Mouse (Mus musculus) heart, postnatal 0 days (tissue): ENCODE measurements at regions not wholly inside any gene's neighbourhood (a gene's known extent, or its start where the extent isn't known, plus 50 kb on each side); places are given as distances from the start of the nearest gene placed in this dataset.

ENCODE experiments used
- ATAC-seq: fragments of 200-750 bp; cut with Nextera tagmentation; 2 replicates; pipeline ENCODE4 v1.8.0; 2017; ENCODE audit warnings: low read depth, moderate number of reproducible peaks, moderate library complexity; ENCODE audit not compliant: insufficient read depth
- DNase-seq: peaks from one replicate; pipeline ENCODE4 v3.0.0-alpha.2; 2016; ENCODE audit warnings: low spot score
- H3K27ac ChIP-seq: fragments of 300-500 bp; sonication (generic); 2 replicates; pipeline ENCODE4 v1.5.1; 2014; ENCODE audit warnings: low read depth, mild to moderate bottlenecking
- H3K27me3 ChIP-seq: fragments of 300-500 bp; sonication (generic); 2 replicates; pipeline ENCODE4 v1.6.1; 2014; ENCODE audit warnings: low read length, mixed read lengths; ENCODE audit not compliant: control insufficient read depth, insufficient read depth
- H3K36me3 ChIP-seq: fragments of 300-500 bp; sonication (generic); replicated peaks from 2 replicates; pipeline ENCODE4 v1.6.1; 2014; ENCODE audit warnings: low read length, mixed read lengths; ENCODE audit not compliant: control insufficient read depth, insufficient read depth
- H3K4me1 ChIP-seq: fragments of 300-500 bp; sonication (generic); 2 replicates; pipeline ENCODE4 v1.6.1; 2014; ENCODE audit warnings: antibody characterized with exemption; ENCODE audit not compliant: control insufficient read depth, insufficient read depth
- H3K4me2 ChIP-seq: fragments of 300-500 bp; sonication (generic); 2 replicates; pipeline ENCODE4 v1.6.1; 2014; ENCODE audit warnings: low read depth, mild to moderate bottlenecking, low read length, moderate library complexity
- H3K4me3 ChIP-seq: fragments of 300-500 bp; sonication (generic); 2 replicates; pipeline ENCODE4 v1.5.1; 2014; ENCODE audit warnings: low read depth, low read length
- H3K9ac ChIP-seq: fragments of 300-500 bp; sonication (generic); replicated peaks from 2 replicates; pipeline ENCODE4 v1.6.1; 2014; ENCODE audit warnings: low read depth, low read length, mixed read lengths
- H3K9me3 ChIP-seq: fragments of 300-500 bp; sonication (generic); replicated peaks from 2 replicates; pipeline ENCODE4 v1.6.1; 2016; ENCODE audit warnings: low read length; ENCODE audit not compliant: control insufficient read depth
- CTCF ChIP-seq: IDR thresholded peaks from 2 replicates; pipeline ENCODE4 v1.5.1; 2016; ENCODE audit warnings: antibody characterized with exemption, control low read depth, low read depth
- EP300 ChIP-seq: IDR thresholded peaks from 2 replicates; pipeline ENCODE4 v1.6.1; 2016; ENCODE audit warnings: antibody characterized with exemption, low read depth
- WGBS: fragments of 180-500 bp; shearing (Covaris S2); extraction: QIAGEN DNeasy Blood & Tissue Kit; methylation state at CpG from one replicate; pipeline ENCODE4 v1.1.7; 2014; 5-methylcytosine and 5-hydroxymethylcytosine counted together

DNA sequence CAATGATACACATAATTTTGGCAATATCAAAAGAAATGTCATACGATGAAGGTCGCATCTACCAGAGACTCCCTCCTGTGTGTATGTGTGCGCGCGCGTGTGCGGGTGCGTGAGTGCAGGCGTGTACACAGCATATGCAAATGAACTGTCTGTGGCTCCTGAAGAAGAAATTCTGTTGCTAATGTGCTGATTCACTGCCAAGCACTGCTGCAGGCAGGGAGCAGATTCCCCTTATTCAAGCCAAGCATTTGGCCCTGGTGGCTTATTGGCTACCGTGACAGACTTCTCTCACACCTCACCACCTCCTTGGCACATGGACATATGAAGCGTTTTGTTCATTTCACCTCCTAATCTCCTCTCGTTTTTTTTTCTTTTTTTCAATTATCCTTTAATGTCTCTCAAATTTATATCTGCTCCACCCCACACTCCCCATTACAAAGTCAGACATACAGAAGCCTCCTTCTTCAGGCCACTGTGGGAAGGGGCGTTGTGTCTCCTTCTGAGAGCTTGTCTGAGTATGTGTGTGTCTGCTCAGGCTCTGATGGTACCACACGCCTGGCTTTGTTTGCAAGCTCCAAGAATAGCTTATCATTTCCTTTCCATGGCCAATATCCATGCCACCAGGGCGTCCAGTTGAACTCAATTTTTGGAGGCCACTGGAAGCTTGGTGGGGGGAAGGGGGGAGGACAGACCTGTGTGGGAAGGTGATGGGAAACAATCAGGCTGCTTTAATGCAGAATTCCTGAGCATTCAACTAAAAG, 115.5 kb upstream of the Pgrmc2 start:
- Histone ChIP-seq H3K36me3 (no peaks in the 10 kb centered on the region), H3K4me1 (peaks cover 22% of the 10 kb centered on the region), H3K27me3 (no peaks in the 10 kb centered on the region), H3K4me3 (no peak overlapping the region), H3K9ac (no peak overlapping the region), H3K9me3 (no peaks in the 10 kb centered on the region), H3K27ac (peak overlapping the region; percentile 68), H3K4me2 (no peak overlapping the region)
- ATAC-seq, result peak; percentile 72
- TF ChIP-seq EP300 (peak; percentile 28; the same call in 1 of the 2 replicates), CTCF (no peak)
- DNase-seq, result peak; percentile 73
- WGBS, result 54% methylated on average over 15 of the region's 15 CpGs

DNA sequence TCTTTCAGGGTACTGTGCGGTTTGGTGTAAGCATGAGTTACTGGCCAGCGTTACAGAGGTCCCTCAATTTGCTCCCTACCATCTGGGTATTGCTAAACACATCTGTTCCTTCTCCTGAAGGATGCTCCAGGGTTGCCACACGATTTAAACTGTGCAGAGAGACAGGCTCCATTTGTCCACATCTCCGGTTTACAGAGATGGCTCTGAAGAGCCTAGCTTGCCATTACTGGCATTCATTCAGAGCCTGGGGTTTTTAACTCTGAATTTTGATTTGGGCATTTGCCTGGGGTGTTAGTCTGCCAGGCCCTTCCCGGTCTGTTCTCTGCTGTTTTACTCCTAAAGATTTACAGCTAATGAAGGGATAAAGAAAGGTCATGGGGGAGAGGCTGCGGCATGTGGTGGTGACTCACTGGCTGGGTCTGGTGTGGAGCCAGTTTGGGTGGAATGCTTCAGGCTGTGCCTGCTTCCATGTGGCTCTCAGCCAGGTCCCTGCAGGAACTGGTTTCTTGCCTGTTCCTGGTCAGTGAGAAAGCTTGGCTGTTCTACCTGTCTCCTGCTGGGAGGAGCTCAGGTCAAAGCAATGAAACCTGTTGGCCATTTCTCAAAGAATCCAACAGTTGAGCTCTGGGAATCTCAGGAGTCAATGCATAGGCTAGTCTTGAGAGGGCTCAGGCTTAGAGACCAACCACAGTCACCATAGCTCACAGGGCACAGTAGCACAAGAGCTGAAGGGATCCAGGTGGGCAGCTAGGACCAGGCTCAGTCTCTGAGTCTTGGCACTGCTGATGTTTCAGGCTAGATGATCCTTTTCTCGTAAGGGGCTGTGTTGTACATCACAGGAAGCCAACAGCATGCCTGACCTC, 112.5 kb upstream of the Pgrmc2 start:
- peak; percentile 67 for DNase-seq
- H3K4me1 ChIP-seq, result peaks cover 22% of the 10 kb centered on the region
- H3K4me3 ChIP-seq, result no peak overlapping the region
- H3K9me3 ChIP-seq, result no peaks in the 10 kb centered on the region
- ATAC-seq, result peak; percentile 83
- 60% methylated on average over 7 of the region's 7 CpGs for whole genome bisulfite sequencing
- no peak overlapping the region for H3K4me2 ChIP-seq
- H3K27ac ChIP-seq, result peak overlapping the region; percentile 80
- H3K36me3 ChIP-seq, result no peaks in the 10 kb centered on the region
- H3K27me3 ChIP-seq, result no peaks in the 10 kb centered on the region
- no peak overlapping the region for H3K9ac ChIP-seq
- TF ChIP-seq CTCF, result no peak

DNA sequence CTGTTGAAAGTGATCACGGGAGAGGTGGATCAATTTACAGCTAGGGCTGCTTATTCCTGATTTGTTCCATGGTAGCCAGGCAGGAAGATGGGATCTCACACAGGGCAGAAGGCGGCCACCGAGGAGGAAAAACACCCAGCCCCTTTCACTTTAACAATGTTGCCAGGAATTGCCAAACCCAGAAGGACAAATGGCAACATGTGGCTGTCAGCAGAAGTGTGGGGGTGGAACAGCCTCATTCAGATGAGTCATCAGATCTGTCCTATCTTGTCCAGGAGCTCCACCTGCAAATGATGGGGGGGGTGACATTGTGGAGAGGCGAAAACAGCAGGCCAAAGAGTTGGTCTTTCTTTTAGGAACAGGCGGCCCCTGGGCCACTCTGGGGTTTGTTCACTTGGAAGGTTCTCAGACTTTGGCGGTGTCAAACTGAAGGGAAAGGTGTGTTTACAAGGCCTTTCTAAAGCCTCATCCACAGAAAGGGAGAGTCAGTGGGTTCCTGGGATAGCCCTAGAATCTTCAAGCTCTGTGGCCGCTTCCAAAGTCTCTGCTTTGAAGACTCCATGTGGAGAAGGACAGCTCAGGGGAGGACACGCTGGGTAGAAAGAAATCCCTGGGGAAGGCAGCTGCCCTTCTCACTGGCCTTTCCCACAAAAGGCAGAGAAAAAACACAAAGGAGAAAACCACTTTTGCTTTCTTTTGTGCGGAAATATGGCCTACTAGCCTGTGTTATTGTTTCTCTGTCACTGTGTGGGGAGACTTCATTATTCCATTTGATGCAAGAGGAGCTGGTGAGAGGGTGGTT, 111.7 kb upstream of the Pgrmc2 start:
- no peaks in the 10 kb centered on the region for H3K27me3 ChIP-seq
- peaks cover 22% of the 10 kb centered on the region for H3K4me1 ChIP-seq
- H3K27ac ChIP-seq, result peak overlapping the region; percentile 80
- DNase-seq, result no peak
- 75% methylated on average over 9 of the region's 9 CpGs for WGBS
- no peaks in the 10 kb centered on the region for H3K36me3 ChIP-seq
- no peak for ATAC-seq
- no peaks in the 10 kb centered on the region for H3K9me3 ChIP-seq
- H3K9ac ChIP-seq, result no peak overlapping the region
- H3K4me3 ChIP-seq, result no peak overlapping the region
- no peak for TF ChIP-seq CTCF
- TF ChIP-seq EP300, result no peak
- H3K4me2 ChIP-seq, result no peak overlapping the region

DNA sequence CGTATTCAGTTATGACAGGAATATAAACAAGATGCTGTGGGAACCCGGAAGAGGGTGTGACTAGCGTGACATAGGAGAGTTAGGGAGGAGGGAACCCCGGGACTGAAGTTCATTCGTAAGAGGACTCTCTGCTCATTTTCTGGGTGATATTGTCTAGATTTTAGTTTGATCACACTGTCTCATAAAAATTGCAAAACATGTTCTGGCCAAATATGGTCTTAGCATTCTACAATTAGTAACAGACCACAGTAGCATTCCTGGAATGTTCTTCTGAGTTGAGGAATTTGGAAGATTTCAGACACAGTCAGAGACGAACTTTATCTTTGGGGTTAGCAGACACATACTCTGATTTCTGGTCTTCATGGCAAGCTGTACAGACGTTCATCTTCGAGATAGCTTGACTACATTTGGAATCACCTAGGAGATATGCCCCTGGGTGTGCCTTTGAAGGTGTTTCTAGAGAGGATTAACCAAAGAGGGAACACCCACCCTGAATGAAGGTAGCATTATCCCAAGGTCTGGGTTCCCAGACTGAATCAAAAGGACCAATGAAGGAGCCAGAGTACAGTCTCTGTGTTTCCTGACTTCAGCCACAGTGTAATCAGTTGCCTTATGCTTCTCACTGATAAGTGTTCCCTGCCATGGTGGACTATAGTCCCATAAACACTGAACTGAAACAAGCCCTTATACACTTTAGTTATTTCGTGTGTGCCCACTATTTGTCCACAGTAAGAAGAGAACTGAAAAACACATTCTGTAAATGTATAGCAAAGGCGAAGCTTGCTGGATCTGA, 102.7 kb upstream of the Pgrmc2 start:
- Histone ChIP-seq H3K9ac (no peak overlapping the region), H3K9me3 (no peaks in the 10 kb centered on the region), H3K4me3 (no peak overlapping the region), H3K27ac (no peak overlapping the region), H3K36me3 (no peaks in the 10 kb centered on the region), H3K27me3 (no peaks in the 10 kb centered on the region), H3K4me2 (no peak overlapping the region), H3K4me1 (no peaks in the 10 kb centered on the region; the same call in 1 of the 2 replicates)
- DNase-seq, result no peak
- no peak for ATAC-seq
- TF ChIP-seq EP300, result no peak
- no peak for TF ChIP-seq CTCF
- 66% methylated on average over 10 of the region's 10 CpGs for WGBS

DNA sequence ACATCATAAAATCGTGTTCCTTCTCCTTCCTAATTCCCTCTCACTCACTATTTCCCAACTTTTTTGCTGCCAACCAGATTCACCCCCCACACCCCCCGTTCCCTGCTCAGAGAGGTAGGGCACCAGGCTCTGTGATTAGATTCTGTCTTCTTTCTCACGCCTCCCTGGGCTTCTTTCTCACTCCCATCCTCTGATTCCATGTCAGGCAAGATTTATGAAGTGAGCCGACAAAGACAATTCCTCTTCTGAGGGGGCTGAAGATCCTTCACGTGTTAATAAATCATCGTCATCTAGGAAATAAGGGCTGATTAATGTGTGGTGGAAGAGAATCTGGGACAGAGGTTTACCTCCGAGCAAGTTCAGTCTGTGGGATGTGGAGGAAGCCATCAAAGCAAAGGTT, 101.5 kb upstream of the Pgrmc2 start:
- Histone ChIP-seq H3K9me3 (no peaks in the 10 kb centered on the region), H3K36me3 (no peaks in the 10 kb centered on the region), H3K9ac (no peak overlapping the region), H3K4me3 (no peak overlapping the region), H3K4me2 (no peak overlapping the region), H3K27me3 (no peaks in the 10 kb centered on the region), H3K4me1 (no peaks in the 10 kb centered on the region; the same call in 1 of the 2 replicates), H3K27ac (no peak overlapping the region)
- ATAC-seq, result no peak
- DNase-seq, result no peak
- TF ChIP-seq CTCF (no peak), EP300 (no peak)
- 79% methylated on average over 7 of the region's 7 CpGs for WGBS
